Mouse (Mus musculus): ENCODE measurements around the gene Slc35b2. TPM values are rescaled to one million over a fixed set of nuclear protein-coding genes. Genes with fewer than 3 reads are reported as not detected.

Gene Slc35b2
- total RNA-seq (2014; rRNA removed) = 105 and 139 TPM in 2 replicates
- polyA plus RNA-seq (2015; fragmentation: Nextera tagmentation; extraction: Ambion mirVana) = 90.3 and 94.0 TPM in 2 replicates

GRCm38 (mm10) chr17:45563655-45564530 is at the start of gene Slc35b2:
TSS of gene Slc35b2 (plus strand) at chr17:45563874.
- peaks cover 9% of the 10 kb centered on the region; the same call in 1 of the 2 replicates for H3K4me1 ChIP-seq (ENCODE audit: insufficient read depth, low read length)
- H3K27ac ChIP-seq = peak within 1 kb of the TSS; percentile 94
- peaks cover 31% of the 10 kb centered on the region for H3K36me3 ChIP-seq (ENCODE audit: insufficient read depth, low read length)
- H3K4me3 ChIP-seq (ENCODE audit: low read length) = peak within 1 kb of the TSS; percentile 79
- H3K9me3 ChIP-seq (ENCODE audit: low read length) = no peaks in the 10 kb centered on the region
- peak within 1 kb of the TSS; percentile 93 for H3K9ac ChIP-seq (replicated peaks; ENCODE audit: low read length)
- no peaks in the 10 kb centered on the region for H3K27me3 ChIP-seq (ENCODE audit: insufficient read depth, low read length)
- H3K4me2 ChIP-seq (ENCODE audit: low read depth, low read length) = peak within 1 kb of the TSS; percentile 80
- under 1% methylated on average over 48 of the region's 61 CpGs for WGBS
- ATAC-seq (peak; percentile 89), DNase-seq (ENCODE audit: low spot score) (peak; percentile 97)
- TF ChIP-seq CTCF (IDR thresholded peaks at IDR 0.05; ENCODE audit: low read depth) = peak; percentile 89

GRCm38 (mm10) chr17:45515204-45515726 is 48.4 kb upstream of the Slc35b2 start:
- H3K9me3 ChIP-seq (ENCODE audit: low read length) = no peaks in the 10 kb centered on the region
- H3K27ac ChIP-seq = no peak overlapping the region
- no peak overlapping the region for H3K9ac ChIP-seq (replicated peaks; ENCODE audit: low read length)
- no peak for ATAC-seq
- WGBS = 56% methylated on average over 15 of the region's 15 CpGs
- H3K4me1 ChIP-seq (ENCODE audit: insufficient read depth, low read length) = no peaks in the 10 kb centered on the region
- no peak for TF ChIP-seq CTCF (IDR thresholded peaks at IDR 0.05; ENCODE audit: low read depth)
- H3K4me2 ChIP-seq (ENCODE audit: low read depth, low read length) = no peak overlapping the region
- no peaks in the 10 kb centered on the region for H3K27me3 ChIP-seq (ENCODE audit: insufficient read depth, low read length)
- peaks cover 6% of the 10 kb centered on the region; the same call in 1 of the 2 replicates for H3K36me3 ChIP-seq (ENCODE audit: insufficient read depth, low read length)
- no peak overlapping the region for H3K4me3 ChIP-seq (ENCODE audit: low read length)
- no peak for DNase-seq (ENCODE audit: low spot score)

GRCm38 (mm10) chr17:45515806-45516205 is 47.9 kb upstream of the Slc35b2 start:
- no peak overlapping the region for H3K4me3 ChIP-seq (ENCODE audit: low read length)
- ATAC-seq = no peak
- H3K9ac ChIP-seq (replicated peaks; ENCODE audit: low read length) = no peak overlapping the region
- WGBS = 87% methylated on average over 10 of the region's 10 CpGs
- no peak overlapping the region for H3K4me2 ChIP-seq (ENCODE audit: low read depth, low read length)
- no peak for TF ChIP-seq CTCF (IDR thresholded peaks at IDR 0.05; ENCODE audit: low read depth)
- H3K36me3 ChIP-seq (ENCODE audit: insufficient read depth, low read length) = peaks cover 3% of the 10 kb centered on the region; the same call in 1 of the 2 replicates
- no peaks in the 10 kb centered on the region for H3K9me3 ChIP-seq (ENCODE audit: low read length)
- no peak for DNase-seq (ENCODE audit: low spot score)
- H3K27ac ChIP-seq = no peak overlapping the region
- no peaks in the 10 kb centered on the region for H3K4me1 ChIP-seq (ENCODE audit: insufficient read depth, low read length)
- no peaks in the 10 kb centered on the region for H3K27me3 ChIP-seq (ENCODE audit: insufficient read depth, low read length)

- no peaks in the 10 kb centered on the region for H3K9me3 ChIP-seq (ENCODE audit: low read length)
- peaks cover 3% of the 10 kb centered on the region; the same call in 1 of the 2 replicates for H3K36me3 ChIP-seq (ENCODE audit: insufficient read depth, low read length)
- H3K27me3 ChIP-seq (ENCODE audit: insufficient read depth, low read length) = no peaks in the 10 kb centered on the region
- no peak overlapping the region for H3K9ac ChIP-seq (replicated peaks; ENCODE audit: low read length)
- 45% methylated on average over 8 of the region's 8 CpGs for WGBS
- peak; percentile 96 for TF ChIP-seq CTCF (IDR thresholded peaks at IDR 0.05; ENCODE audit: low read depth)
- H3K27ac ChIP-seq = no peak overlapping the region
- no peaks in the 10 kb centered on the region for H3K4me1 ChIP-seq (ENCODE audit: insufficient read depth, low read length)
- ATAC-seq (peak; percentile 44), DNase-seq (ENCODE audit: low spot score) (peak; percentile 86)
- no peak overlapping the region for H3K4me2 ChIP-seq (ENCODE audit: low read depth, low read length)
- H3K4me3 ChIP-seq (ENCODE audit: low read length) = no peak overlapping the region
Measured at GRCm38 (mm10) chr17:45516488-45516887, 47.2 kb upstream of the Slc35b2 start.

- H3K27me3 ChIP-seq (ENCODE audit: insufficient read depth, low read length) = no peaks in the 10 kb centered on the region
- H3K27ac ChIP-seq = no peak overlapping the region
- H3K4me1 ChIP-seq (ENCODE audit: insufficient read depth, low read length) = peaks cover under 1% of the 10 kb centered on the region; the same call in 1 of the 2 replicates
- no peak overlapping the region for H3K4me3 ChIP-seq (ENCODE audit: low read length)
- no peak for TF ChIP-seq CTCF (IDR thresholded peaks at IDR 0.05; ENCODE audit: low read depth)
- peaks cover 3% of the 10 kb centered on the region; the same call in 1 of the 2 replicates for H3K36me3 ChIP-seq (ENCODE audit: insufficient read depth, low read length)
- H3K9me3 ChIP-seq (ENCODE audit: low read length) = no peaks in the 10 kb centered on the region
- no peak overlapping the region for H3K9ac ChIP-seq (replicated peaks; ENCODE audit: low read length)
- ATAC-seq = no peak
- DNase-seq (ENCODE audit: low spot score) = no peak
- 91% methylated on average over 21 of the region's 21 CpGs for WGBS
- H3K4me2 ChIP-seq (ENCODE audit: low read depth, low read length) = no peak overlapping the region
Measured at GRCm38 (mm10) chr17:45517135-45517534, 46.5 kb upstream of the Slc35b2 start.

- no peaks in the 10 kb centered on the region for H3K9me3 ChIP-seq (ENCODE audit: low read length)
- no peak for TF ChIP-seq CTCF (IDR thresholded peaks at IDR 0.05; ENCODE audit: low read depth)
- no peaks in the 10 kb centered on the region for H3K27me3 ChIP-seq (ENCODE audit: insufficient read depth, low read length)
- ATAC-seq (no peak), DNase-seq (ENCODE audit: low spot score) (no peak)
- H3K9ac ChIP-seq (replicated peaks; ENCODE audit: low read length) = no peak overlapping the region
- no peak overlapping the region for H3K4me3 ChIP-seq (ENCODE audit: low read length)
- WGBS = 92% methylated on average over 28 of the region's 28 CpGs
- H3K4me2 ChIP-seq (ENCODE audit: low read depth, low read length) = no peak overlapping the region
- peaks cover 6% of the 10 kb centered on the region for H3K4me1 ChIP-seq (ENCODE audit: insufficient read depth, low read length)
- peaks cover 3% of the 10 kb centered on the region; the same call in 1 of the 2 replicates for H3K36me3 ChIP-seq (ENCODE audit: insufficient read depth, low read length)
- H3K27ac ChIP-seq = 0 out of 2 replicates have a peak overlapping the region, but pooled peaks have one; percentile 74
Measured at GRCm38 (mm10) chr17:45517549-45518215, 46.0 kb upstream of the Slc35b2 start.
